Mouse (Mus musculus): ENCODE measurements around the gene 1700020L24Rik.

1700020L24Rik gene

GRCm38 (mm10) chr11:83440081-83441064, 2.9 kb downstream of the 1700020L24Rik start:
- peak; percentile 97 for DNase-seq (ENCODE audit: low read depth, low spot score)

- no peak for DNase-seq (ENCODE audit: low read depth, low spot score)
These were observed 3.8 kb downstream of the 1700020L24Rik start for GRCm38 (mm10) chr11:83441235-83441634.

- DNase-seq (ENCODE audit: low read depth, low spot score): peak; percentile 81
These were observed 5.3 kb downstream of the 1700020L24Rik start for GRCm38 (mm10) chr11:83442596-83443267.

- DNase-seq (ENCODE audit: low read depth, low spot score): no peak
These were observed 6.3 kb downstream of the 1700020L24Rik start for GRCm38 (mm10) chr11:83443824-83444223.

GRCm38 (mm10) chr11:83445001-83445400, 7.5 kb downstream of the 1700020L24Rik start:
- no peak for DNase-seq (ENCODE audit: low read depth, low spot score)

GRCm38 (mm10) chr11:83447612-83448011, 10.1 kb downstream of the 1700020L24Rik start:
- DNase-seq (ENCODE audit: low read depth, low spot score): no peak

- peak; percentile 56 for DNase-seq (ENCODE audit: low read depth, low spot score)
These were observed 10.8 kb downstream of the 1700020L24Rik start for GRCm38 (mm10) chr11:83448021-83448926.

- no peak for DNase-seq (ENCODE audit: low read depth, low spot score)
These were observed 11.4 kb downstream of the 1700020L24Rik start for GRCm38 (mm10) chr11:83448927-83449236.

- no peak for DNase-seq (ENCODE audit: low read depth, low spot score)
These were observed 11.8 kb downstream of the 1700020L24Rik start for GRCm38 (mm10) chr11:83449298-83449697.

- no peak for DNase-seq (ENCODE audit: low read depth, low spot score)
These were observed 13.1 kb downstream of the 1700020L24Rik start for GRCm38 (mm10) chr11:83450550-83450949.

- no peak for DNase-seq (ENCODE audit: low read depth, low spot score)
These were observed 13.8 kb downstream of the 1700020L24Rik start for GRCm38 (mm10) chr11:83451281-83451680.

GRCm38 (mm10) chr11:83454548-83454947, 17.1 kb downstream of the 1700020L24Rik start:
- no peak for DNase-seq (ENCODE audit: low read depth, low spot score)

GRCm38 (mm10) chr11:83455608-83456007, 18.1 kb downstream of the 1700020L24Rik start:
- DNase-seq (ENCODE audit: low read depth, low spot score): no peak

- DNase-seq (ENCODE audit: low read depth, low spot score): no peak
These were observed 19.8 kb downstream of the 1700020L24Rik start for GRCm38 (mm10) chr11:83457257-83457656.

GRCm38 (mm10) chr11:83457912-83458601, 20.6 kb downstream of the 1700020L24Rik start:
- no peak for DNase-seq (ENCODE audit: low read depth, low spot score)

GRCm38 (mm10) chr11:83461462-83462027, 24.1 kb downstream of the 1700020L24Rik start:
- no peak for DNase-seq (ENCODE audit: low read depth, low spot score)

- DNase-seq (ENCODE audit: low read depth, low spot score): peak; percentile 21
These were observed 25.3 kb downstream of the 1700020L24Rik start, which contains the start of gene Mmp28 for GRCm38 (mm10) chr11:83462711-83463244. TSS of gene Mmp28 (minus strand) at chr11:83463071.

- DNase-seq (ENCODE audit: low read depth, low spot score): no peak
These were observed 28.5 kb downstream of the 1700020L24Rik start for GRCm38 (mm10) chr11:83465976-83466375.

- DNase-seq (ENCODE audit: low read depth, low spot score): no peak
These were observed 29.7 kb downstream of the 1700020L24Rik start for GRCm38 (mm10) chr11:83467120-83467652.

GRCm38 (mm10) chr11:83468765-83469164, 31.3 kb downstream of the 1700020L24Rik start:
- no peak for DNase-seq (ENCODE audit: low read depth, low spot score)
